Mouse (Mus musculus) forebrain, embryonic 13.5 days (tissue): ENCODE measurements around the gene Samhd1. TPM values are rescaled to one million over a fixed set of nuclear protein-coding genes. Genes with fewer than 3 reads are reported as not detected.
A peak's percentile ranks its signal among the peaks of the same experiment; 100 is the strongest.

Experiments
- ATAC-seq: fragments of 200-750 bp; cut with Nextera tagmentation; 2 replicates; pipeline ENCODE4 v1.8.0; 2017
- H3K27ac ChIP-seq: fragments of 300-500 bp; sonication (generic); 2 replicates; pipeline ENCODE4 v1.5.1; 2015; ENCODE audit warnings: inconsistent platforms, mild to moderate bottlenecking, moderate library complexity
- H3K27me3 ChIP-seq: fragments of 300-500 bp; sonication (generic); 2 replicates; pipeline ENCODE4 v1.6.1; 2015; ENCODE audit warnings: mild to moderate bottlenecking, inconsistent platforms
- H3K36me3 ChIP-seq: fragments of 300-500 bp; sonication (generic); 2 replicates; pipeline ENCODE4 v1.6.1; 2015; ENCODE audit warnings: mild to moderate bottlenecking, inconsistent platforms; ENCODE audit not compliant: poor library complexity, severe bottlenecking
- H3K4me1 ChIP-seq: fragments of 300-500 bp; sonication (generic); 2 replicates; pipeline ENCODE4 v1.6.1; 2015; ENCODE audit warnings: inconsistent platforms
- H3K4me2 ChIP-seq: fragments of 300-500 bp; sonication (generic); 2 replicates; pipeline ENCODE4 v1.6.1; 2015; ENCODE audit warnings: inconsistent platforms, mild to moderate bottlenecking, moderate library complexity
- H3K4me3 ChIP-seq: fragments of 300-500 bp; sonication (generic); 2 replicates; pipeline ENCODE4 v1.5.1; 2015; ENCODE audit warnings: mild to moderate bottlenecking, inconsistent platforms
- H3K9ac ChIP-seq: fragments of 300-500 bp; sonication (generic); 2 replicates; pipeline ENCODE4 v1.6.1; 2015; ENCODE audit warnings: mild to moderate bottlenecking, inconsistent platforms
- H3K9me3 ChIP-seq: fragments of 300-500 bp; sonication (generic); replicated peaks from 2 replicates; pipeline ENCODE4 v1.6.1; 2016; ENCODE audit warnings: inconsistent platforms
- WGBS: fragments of 180-500 bp; shearing (Covaris S2); methylation state at CpG from one replicate; pipeline ENCODE4 v1.1.7; 2015; 5-methylcytosine and 5-hydroxymethylcytosine counted together
- polyA plus RNA-seq: library from polyadenylated mRNA; unstranded; fragments of >200 nt; fragmentation: Nextera tagmentation; extraction: Ambion mirVana; gene quantifications from 2 replicates; pipeline ENCODE4 v1.2.1, GENCODE M21; 2015

The Samhd1 gene
- polyA plus RNA-seq, 1 experiment from 2014 or later = 13.9 TPM

GRCm38 (mm10) chr2:157153235-157153634, 18.2 kb upstream of the Samhd1 start:
- no peak overlapping the region for H3K27ac ChIP-seq
- H3K4me3 ChIP-seq = no peak overlapping the region
- ATAC-seq = no peak
- H3K9ac ChIP-seq = no peak overlapping the region
- H3K27me3 ChIP-seq = no peaks in the 10 kb centered on the region
- peaks cover 88% of the 10 kb centered on the region for H3K36me3 ChIP-seq
- 92% methylated on average over 2 of the region's 2 CpGs for WGBS
- no peak overlapping the region for H3K4me2 ChIP-seq
- no peaks in the 10 kb centered on the region for H3K4me1 ChIP-seq
- H3K9me3 ChIP-seq = no peaks in the 10 kb centered on the region

GRCm38 (mm10) chr2:157148417-157148816, 13.4 kb upstream of the Samhd1 start:
- Histone ChIP-seq H3K9ac (no peak overlapping the region), H3K36me3 (peaks cover 78% of the 10 kb centered on the region), H3K27me3 (no peaks in the 10 kb centered on the region), H3K4me3 (no peak overlapping the region), H3K4me2 (no peak overlapping the region), H3K9me3 (no peaks in the 10 kb centered on the region), H3K27ac (no peak overlapping the region), H3K4me1 (no peaks in the 10 kb centered on the region)
- 95% methylated on average over 5 of the region's 5 CpGs for WGBS
- no peak for ATAC-seq

DNA sequence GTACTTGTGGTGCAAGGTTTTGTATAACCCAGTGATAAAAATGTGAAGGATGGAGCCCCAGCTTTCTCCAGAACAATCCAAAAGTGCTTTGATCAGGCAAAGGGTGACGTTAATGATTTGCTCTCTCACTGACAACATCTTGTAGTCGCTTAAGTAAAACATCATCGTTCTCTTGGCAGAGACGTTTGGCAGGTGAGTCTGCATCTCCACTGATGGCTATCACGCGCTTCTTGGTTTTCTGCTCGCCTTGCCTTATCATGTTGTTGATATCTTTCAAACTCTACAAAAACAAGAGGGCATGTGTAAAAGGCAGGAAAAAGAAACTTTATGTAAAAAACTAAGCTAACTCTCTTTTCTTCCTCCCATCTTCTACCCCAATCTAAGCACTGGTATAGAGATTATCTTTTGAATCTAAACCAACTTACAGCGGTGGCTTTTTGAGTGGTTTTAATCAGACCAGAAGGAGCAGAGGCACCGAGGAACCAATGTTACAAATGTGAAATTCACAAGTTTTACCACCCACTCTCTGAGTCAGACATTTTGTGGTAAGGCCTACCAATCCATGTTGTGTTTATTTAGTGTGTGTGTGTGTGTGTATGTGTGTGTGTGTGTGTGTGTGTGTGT, 12.4 kb upstream of the Samhd1 start:
- Histone ChIP-seq H3K9me3 (no peaks in the 10 kb centered on the region), H3K4me2 (no peak overlapping the region), H3K27me3 (no peaks in the 10 kb centered on the region), H3K9ac (no peak overlapping the region), H3K4me3 (no peak overlapping the region), H3K27ac (no peak overlapping the region), H3K4me1 (no peaks in the 10 kb centered on the region), H3K36me3 (peaks cover 73% of the 10 kb centered on the region)
- WGBS = 94% methylated on average over 9 of the region's 9 CpGs
- ATAC-seq = no peak

DNA sequence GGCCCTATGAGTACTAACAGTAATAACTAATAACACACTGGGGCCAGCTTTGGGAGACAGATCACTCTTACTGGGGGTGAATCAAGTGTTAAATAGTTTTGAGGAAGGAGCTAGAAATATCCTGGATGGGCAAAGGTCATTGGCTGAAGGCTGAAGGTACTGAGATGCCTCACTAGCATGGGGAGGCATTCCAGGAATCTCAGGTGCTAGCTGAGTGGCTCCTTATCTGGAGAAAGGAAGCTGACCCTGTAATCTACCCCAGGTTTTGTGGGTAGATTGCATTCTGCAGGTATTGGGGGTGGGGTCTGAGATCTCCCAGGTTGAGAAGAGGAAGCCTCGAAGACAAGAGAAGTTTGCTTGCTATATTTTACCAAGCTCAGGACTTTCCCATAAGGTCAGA, 10.1 kb upstream of the Samhd1 start:
- 90% methylated on average over 1 of the region's 1 CpGs for WGBS
- H3K9ac ChIP-seq = no peak overlapping the region
- H3K4me1 ChIP-seq = no peaks in the 10 kb centered on the region
- ATAC-seq = no peak
- no peak overlapping the region for H3K27ac ChIP-seq
- no peak overlapping the region for H3K4me2 ChIP-seq
- no peaks in the 10 kb centered on the region for H3K27me3 ChIP-seq
- H3K9me3 ChIP-seq = 0 out of 2 replicates have a peak, but pooled peaks cover 4% of the 10 kb centered on the region
- no peak overlapping the region for H3K4me3 ChIP-seq
- peaks cover 50% of the 10 kb centered on the region for H3K36me3 ChIP-seq

DNA sequence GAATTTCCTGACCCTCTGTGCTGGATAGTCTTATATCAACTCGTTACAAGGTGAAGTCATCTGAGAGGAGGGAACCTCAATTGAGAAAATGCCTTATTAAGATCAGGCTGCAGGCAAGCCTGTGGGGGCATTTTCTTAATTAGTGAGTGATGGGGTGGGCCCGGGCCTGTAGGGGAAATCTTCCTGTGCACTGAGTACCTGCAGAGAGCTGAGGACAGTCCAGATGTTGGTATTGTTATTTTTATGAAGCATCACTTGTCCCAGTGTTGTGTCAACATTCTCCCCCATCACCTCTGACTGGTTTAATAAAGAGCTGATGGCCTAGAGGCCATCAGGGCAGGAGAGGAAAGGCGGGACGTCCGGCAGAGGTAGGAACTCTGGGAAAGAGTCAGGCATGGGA, 9.1 kb upstream of the Samhd1 start:
- no peak overlapping the region for H3K4me3 ChIP-seq
- H3K4me1 ChIP-seq = no peaks in the 10 kb centered on the region
- no peak overlapping the region for H3K9ac ChIP-seq
- H3K9me3 ChIP-seq = peaks cover 10% of the 10 kb centered on the region
- no peak for ATAC-seq
- H3K36me3 ChIP-seq = peaks cover 39% of the 10 kb centered on the region
- no peak overlapping the region for H3K27ac ChIP-seq
- H3K27me3 ChIP-seq = no peaks in the 10 kb centered on the region
- H3K4me2 ChIP-seq = no peak overlapping the region
- 61% methylated on average over 5 of the region's 5 CpGs for WGBS

- Histone ChIP-seq H3K4me3 (no peak overlapping the region), H3K9me3 (peaks cover 10% of the 10 kb centered on the region), H3K27ac (no peak overlapping the region), H3K9ac (no peak overlapping the region), H3K4me2 (no peak overlapping the region), H3K27me3 (no peaks in the 10 kb centered on the region), H3K4me1 (no peaks in the 10 kb centered on the region), H3K36me3 (peaks cover 21% of the 10 kb centered on the region)
- no peak for ATAC-seq
- WGBS = 89% methylated on average over 4 of the region's 4 CpGs
These were observed 6.9 kb upstream of the Samhd1 start for GRCm38 (mm10) chr2:157141962-157142361.

GRCm38 (mm10) chr2:157139251-157139802, 4.3 kb upstream of the Samhd1 start:
- WGBS = 91% methylated on average over 5 of the region's 5 CpGs
- Histone ChIP-seq H3K36me3 (no peaks in the 10 kb centered on the region), H3K9ac (no peak overlapping the region), H3K9me3 (peaks cover 10% of the 10 kb centered on the region), H3K27ac (no peak overlapping the region), H3K4me1 (peaks cover 3% of the 10 kb centered on the region), H3K4me3 (no peak overlapping the region), H3K27me3 (no peaks in the 10 kb centered on the region), H3K4me2 (no peak overlapping the region)
- ATAC-seq = no peak

DNA sequence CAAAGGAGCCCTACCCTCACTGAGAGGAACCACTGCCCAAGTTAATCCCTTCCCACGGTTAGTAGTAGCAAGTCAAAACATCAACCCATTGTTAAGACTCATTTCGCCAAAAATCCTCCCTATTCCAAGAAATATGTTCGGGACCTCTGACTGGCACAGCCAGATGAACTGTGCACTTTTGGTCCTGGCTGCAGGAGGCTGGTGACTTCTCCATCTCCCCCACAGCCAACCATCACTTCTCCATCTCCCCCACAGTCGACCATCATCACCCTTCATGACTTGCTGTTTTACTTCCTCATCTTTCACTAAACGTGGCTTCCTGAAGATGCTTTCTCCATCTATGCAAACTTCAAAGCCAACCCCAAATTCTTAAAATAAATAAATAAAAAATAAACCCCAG, 3.7 kb upstream of the Samhd1 start:
- Histone ChIP-seq H3K27ac (no peak overlapping the region), H3K4me2 (no peak overlapping the region), H3K27me3 (no peaks in the 10 kb centered on the region), H3K4me1 (peaks cover 6% of the 10 kb centered on the region), H3K4me3 (no peak overlapping the region), H3K9ac (no peak overlapping the region), H3K36me3 (no peaks in the 10 kb centered on the region), H3K9me3 (peaks cover 10% of the 10 kb centered on the region)
- ATAC-seq = no peak
- 88% methylated on average over 5 of the region's 5 CpGs for WGBS

DNA sequence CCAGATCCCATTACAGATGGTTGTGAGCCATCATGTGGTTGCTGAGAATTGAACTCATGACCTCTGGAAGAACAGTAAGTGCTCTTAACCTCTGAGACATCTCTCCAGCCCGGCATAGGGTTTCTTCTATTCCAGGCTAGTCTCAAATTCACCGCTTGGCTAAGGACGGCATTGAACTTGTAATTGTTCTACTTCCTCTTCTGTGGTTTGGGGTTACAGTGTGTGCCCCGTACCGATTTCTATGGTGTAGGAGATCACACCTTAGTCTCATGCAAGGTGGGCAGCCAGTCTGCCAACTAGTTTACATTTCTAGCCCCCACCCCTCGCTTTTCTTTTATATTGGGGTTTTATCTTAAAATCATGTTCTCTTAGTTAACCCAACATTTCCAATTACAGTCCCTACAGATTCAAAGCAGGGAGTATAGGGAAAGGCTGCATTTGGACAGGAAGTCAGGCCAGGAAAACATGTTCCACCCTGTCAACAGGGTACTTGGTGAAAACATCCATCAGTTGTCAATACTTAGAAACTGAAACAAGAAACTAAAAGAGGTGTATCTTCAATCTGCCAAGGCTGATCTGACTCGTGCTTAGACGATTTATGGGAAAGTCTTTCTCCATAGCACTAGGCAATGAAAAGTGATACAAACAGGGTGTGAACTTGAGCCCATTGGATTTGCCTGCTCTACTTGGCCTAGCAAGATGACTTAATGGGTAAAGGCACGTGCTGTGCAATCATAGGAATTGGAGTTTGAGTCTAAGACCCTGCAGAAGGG, 3.1 kb upstream of the Samhd1 start:
- Histone ChIP-seq H3K27me3 (no peaks in the 10 kb centered on the region), H3K4me1 (peaks cover 8% of the 10 kb centered on the region), H3K9ac (no peak overlapping the region), H3K36me3 (no peaks in the 10 kb centered on the region), H3K9me3 (peaks cover 10% of the 10 kb centered on the region), H3K4me2 (no peak overlapping the region), H3K4me3 (no peak overlapping the region), H3K27ac (no peak overlapping the region)
- no peak for ATAC-seq
- 91% methylated on average over 9 of the region's 9 CpGs for WGBS

DNA sequence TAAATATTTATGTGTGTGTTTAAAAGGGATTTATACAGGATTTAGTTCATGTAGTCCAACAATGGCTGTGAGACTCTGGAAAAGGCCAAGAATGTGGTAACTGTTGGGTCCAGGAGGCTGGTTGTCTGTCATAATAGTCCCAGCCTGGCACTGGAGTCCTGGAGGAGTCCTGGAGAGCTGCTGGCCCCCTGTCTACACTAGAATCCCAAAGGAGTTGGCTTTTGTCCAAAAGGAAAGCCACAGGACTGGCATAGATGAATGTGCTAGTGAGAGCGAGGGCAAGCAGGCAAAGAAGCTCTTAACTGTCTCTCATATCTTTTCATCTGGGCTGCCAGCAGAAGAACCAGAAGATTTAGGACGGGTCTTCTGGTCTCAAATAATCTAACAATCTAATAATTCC, 1.6 kb upstream of the Samhd1 start:
- Histone ChIP-seq H3K4me3 (no peak overlapping the region), H3K36me3 (no peaks in the 10 kb centered on the region), H3K4me1 (peaks cover 8% of the 10 kb centered on the region), H3K9ac (no peak overlapping the region), H3K9me3 (peaks cover 10% of the 10 kb centered on the region), H3K27me3 (no peaks in the 10 kb centered on the region), H3K4me2 (no peak overlapping the region), H3K27ac (no peak overlapping the region)
- 73% methylated on average over 2 of the region's 2 CpGs for WGBS
- ATAC-seq = no peak

- Histone ChIP-seq H3K27me3 (no peaks in the 10 kb centered on the region), H3K4me1 (peaks cover 8% of the 10 kb centered on the region), H3K9ac (no peak overlapping the region), H3K36me3 (no peaks in the 10 kb centered on the region), H3K4me3 (no peak overlapping the region), H3K27ac (no peak overlapping the region), H3K9me3 (peaks cover 10% of the 10 kb centered on the region), H3K4me2 (no peak overlapping the region)
- no peak for ATAC-seq
- WGBS = 91% methylated on average over 4 of the region's 4 CpGs
These were observed 1.1 kb upstream of the Samhd1 start for GRCm38 (mm10) chr2:157136176-157136575.

- H3K27ac ChIP-seq = peak overlapping the region; percentile 20; the same call in 1 of the 2 replicates
- H3K27me3 ChIP-seq = no peaks in the 10 kb centered on the region
- 0 out of 2 replicates have a peak overlapping the region, but pooled peaks have one; percentile 80 for H3K9ac ChIP-seq
- ATAC-seq = peak; percentile 27; the same call in 1 of the 2 replicates
- peak overlapping the region; percentile 96 for H3K4me2 ChIP-seq
- 81% methylated on average over 10 of the region's 10 CpGs for WGBS
- no peaks in the 10 kb centered on the region for H3K36me3 ChIP-seq
- peaks cover 8% of the 10 kb centered on the region for H3K4me1 ChIP-seq
- H3K4me3 ChIP-seq = peak overlapping the region; percentile 71
- H3K9me3 ChIP-seq = peaks cover 10% of the 10 kb centered on the region
These were observed 560 bp upstream of the Samhd1 start for GRCm38 (mm10) chr2:157135529-157136120.
